Mouse (Mus musculus): ENCODE results near the gene Hoxd9. TPM values are rescaled to one million over a fixed set of nuclear protein-coding genes. Genes with fewer than 3 reads are reported as not detected.

Hoxd9 gene
- total and polyA plus RNA-seq, 2 experiments from 2014 or later = not detected

DNA sequence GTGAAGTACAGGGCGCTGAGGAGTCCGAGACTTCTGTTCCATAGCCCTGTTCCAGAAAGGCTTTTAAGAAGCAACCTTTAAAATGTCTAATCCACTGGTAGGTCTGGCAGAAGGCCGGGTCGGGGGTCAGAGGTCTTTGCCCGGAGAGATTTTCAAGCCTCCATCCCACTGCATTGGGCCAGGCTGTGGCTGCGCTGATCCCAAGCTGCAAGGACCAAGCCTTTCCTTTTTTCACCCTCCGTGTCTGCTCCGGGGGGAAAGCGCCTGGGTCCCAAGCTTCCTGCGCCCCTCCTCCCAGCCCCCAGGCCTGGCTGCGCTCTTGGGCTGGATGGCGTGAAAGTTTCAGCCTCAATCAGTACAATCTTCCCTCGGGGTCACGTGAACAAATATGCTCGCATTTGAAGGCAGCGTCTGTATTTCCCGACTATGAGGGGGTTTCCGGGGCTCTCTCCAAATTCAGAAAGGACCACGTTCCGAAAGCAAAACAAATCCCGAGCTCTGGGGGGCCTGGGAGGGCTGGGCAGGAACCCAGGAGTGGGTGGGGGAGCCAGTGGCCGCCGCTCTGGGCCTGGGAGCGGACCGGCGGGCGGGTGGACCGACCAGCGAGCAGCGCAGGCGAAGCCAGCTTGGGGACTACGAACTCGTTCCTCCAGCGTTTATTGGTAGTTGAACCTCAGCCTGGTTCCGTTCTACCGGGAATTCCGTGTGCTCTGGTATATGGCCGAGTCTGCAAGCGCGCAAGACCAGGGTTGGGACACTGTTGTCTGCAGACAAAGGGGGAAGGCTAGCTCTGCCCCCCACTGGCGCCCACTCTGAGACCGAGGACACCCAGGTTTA, 38.5 kb downstream of the Hoxd9 start:
- no peak for DNase-seq
- no peak overlapping the region for H3K4me3 ChIP-seq (ENCODE audit: low read depth, low read length)
- H3K4me1 ChIP-seq (ENCODE audit: insufficient read depth) = no peaks in the 10 kb centered on the region
- no peaks in the 10 kb centered on the region for H3K36me3 ChIP-seq (ENCODE audit: insufficient read depth)
- no peaks in the 10 kb centered on the region for H3K9me3 ChIP-seq (ENCODE audit: low read length)
- peaks cover 84% of the 10 kb centered on the region for H3K27me3 ChIP-seq (ENCODE audit: insufficient read depth, low read length)
- no peak overlapping the region for H3K9ac ChIP-seq
- no peak overlapping the region for H3K4me2 ChIP-seq (ENCODE audit: low read depth)
- H3K27ac ChIP-seq (ENCODE audit: low read depth, low read length) = no peak overlapping the region
- no peak for TF ChIP-seq CTCF (IDR thresholded peaks at IDR 0.05; ENCODE audit: low read depth)
- WGBS = 1% methylated on average over 42 of the region's 42 CpGs
- no peak for ATAC-seq

DNA sequence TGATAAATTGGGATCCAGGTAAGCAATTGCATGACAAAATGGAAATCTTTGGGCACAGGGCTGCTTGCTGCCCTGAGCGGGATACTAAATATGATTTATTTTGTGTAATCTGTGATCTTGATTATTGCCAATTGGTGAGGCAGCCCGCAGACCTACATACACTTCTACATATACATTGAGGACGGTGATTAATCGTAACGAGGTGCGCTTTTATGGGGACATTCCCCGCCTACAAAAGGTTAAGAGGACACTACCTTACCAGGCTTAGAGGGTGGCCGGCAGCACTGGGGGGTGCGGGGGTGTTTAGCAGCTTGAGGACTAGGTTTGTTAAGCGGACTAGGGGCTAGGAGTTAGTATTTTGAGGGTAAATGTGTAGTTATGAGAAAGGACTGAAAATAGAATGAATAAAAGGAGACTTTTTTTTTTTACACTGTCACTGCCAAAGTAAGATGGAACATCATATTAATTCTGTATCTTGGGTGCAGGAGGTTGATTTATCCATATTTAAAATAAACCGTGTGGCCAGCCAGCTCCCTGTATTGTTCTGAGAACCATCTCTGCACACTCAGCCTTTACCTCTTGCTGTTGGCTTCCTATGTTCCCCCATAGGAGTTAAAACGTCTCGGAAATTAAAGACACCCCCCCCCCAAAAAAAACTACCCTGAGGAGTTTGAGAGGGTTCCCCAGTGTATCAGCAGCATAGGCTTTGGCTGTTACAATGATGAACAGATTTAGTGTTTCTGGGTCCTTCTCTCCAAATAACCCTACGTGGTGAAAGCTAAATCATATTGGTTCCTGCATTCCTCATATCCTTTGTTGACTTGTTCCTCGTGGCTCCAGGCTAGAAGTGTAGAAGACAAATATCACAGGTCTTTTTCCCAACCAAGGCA, 39.4 kb downstream of the Hoxd9 start:
- TF ChIP-seq CTCF (IDR thresholded peaks at IDR 0.05; ENCODE audit: low read depth) = no peak
- Histone ChIP-seq H3K9ac (no peak overlapping the region), H3K27ac (ENCODE audit: low read depth, low read length) (no peak overlapping the region), H3K4me2 (ENCODE audit: low read depth) (no peak overlapping the region), H3K27me3 (ENCODE audit: insufficient read depth, low read length) (peaks cover 85% of the 10 kb centered on the region), H3K4me1 (ENCODE audit: insufficient read depth) (no peaks in the 10 kb centered on the region), H3K36me3 (ENCODE audit: insufficient read depth) (no peaks in the 10 kb centered on the region), H3K9me3 (ENCODE audit: low read length) (no peaks in the 10 kb centered on the region), H3K4me3 (ENCODE audit: low read depth, low read length) (no peak overlapping the region)
- ATAC-seq (no peak), DNase-seq (no peak)
- 3% methylated on average over 15 of the region's 15 CpGs for WGBS

DNA sequence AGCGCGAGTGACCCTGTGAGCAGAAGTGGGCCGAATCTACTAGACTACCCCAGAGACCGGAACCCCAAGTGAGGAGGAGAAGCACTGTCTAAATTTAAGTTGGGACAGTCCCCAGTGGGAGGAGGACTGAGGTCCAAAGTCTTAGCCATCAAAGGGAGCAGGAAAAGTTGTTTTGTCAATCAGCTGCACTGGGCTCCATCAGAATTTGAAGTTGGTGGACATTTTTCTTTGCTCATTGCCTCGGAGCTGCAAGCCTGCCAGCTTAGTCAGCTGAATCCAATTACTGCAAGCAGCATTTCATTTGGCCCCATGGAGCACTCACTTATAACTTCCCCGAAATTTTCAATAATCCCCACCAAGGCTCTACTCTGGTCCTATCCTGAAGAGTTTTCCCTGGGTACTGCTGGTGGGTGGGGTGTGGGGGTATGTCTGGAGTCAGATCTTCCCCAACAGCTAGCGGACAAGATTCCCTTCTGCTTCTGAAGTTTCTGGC, 40.1 kb downstream of the Hoxd9 start:
- Histone ChIP-seq H3K9me3 (ENCODE audit: low read length) (no peaks in the 10 kb centered on the region), H3K4me3 (ENCODE audit: low read depth, low read length) (no peak overlapping the region), H3K9ac (no peak overlapping the region), H3K4me2 (ENCODE audit: low read depth) (no peak overlapping the region), H3K27me3 (ENCODE audit: insufficient read depth, low read length) (peaks cover 85% of the 10 kb centered on the region), H3K36me3 (ENCODE audit: insufficient read depth) (no peaks in the 10 kb centered on the region), H3K27ac (ENCODE audit: low read depth, low read length) (no peak overlapping the region), H3K4me1 (ENCODE audit: insufficient read depth) (no peaks in the 10 kb centered on the region)
- TF ChIP-seq CTCF (IDR thresholded peaks at IDR 0.05; ENCODE audit: low read depth) = no peak
- no peak for DNase-seq
- 3% methylated on average over 7 of the region's 7 CpGs for WGBS
- ATAC-seq = no peak

DNA sequence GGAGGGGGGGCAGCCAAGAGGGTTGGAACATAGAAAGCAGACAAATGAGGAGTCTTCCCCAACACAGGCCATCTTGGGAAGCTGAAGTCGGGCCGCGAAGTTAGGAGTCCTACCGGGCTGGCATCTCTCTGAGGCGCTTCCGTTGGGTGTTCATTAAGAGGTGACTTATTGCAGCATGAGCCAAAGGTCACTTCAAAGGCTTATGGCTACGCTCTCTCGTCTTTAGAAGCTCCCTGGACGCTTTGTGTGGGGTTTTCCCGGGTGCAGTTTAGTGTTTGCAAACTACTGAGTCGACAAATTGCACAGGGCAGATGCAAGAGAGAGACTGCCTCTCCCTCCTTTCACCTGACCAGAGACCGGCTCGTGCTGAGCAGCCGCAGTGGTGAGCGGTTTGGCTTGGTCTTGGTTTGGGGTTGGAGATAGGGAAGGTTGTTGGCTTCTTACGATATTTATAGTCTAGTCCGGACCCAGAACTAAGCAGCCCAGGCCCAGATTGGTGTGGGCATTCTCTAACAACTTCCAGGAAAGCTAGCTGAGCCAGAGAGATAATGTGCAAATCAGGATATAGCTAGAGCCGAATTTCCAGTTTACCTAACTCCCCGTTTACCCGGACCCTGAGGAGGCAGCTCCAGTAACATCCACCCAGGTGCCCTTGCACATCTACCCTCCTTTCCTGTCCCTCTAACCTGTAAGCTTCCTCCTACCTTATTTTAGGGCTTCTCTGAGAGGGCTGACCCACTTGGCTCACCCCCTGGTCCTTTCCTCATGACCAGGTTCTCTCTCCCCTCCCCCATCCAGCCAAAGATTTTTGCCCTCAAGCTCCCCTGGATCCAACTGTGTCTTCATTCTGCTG, 41.3 kb downstream of the Hoxd9 start:
- no peak overlapping the region for H3K27ac ChIP-seq (ENCODE audit: low read depth, low read length)
- peaks cover 85% of the 10 kb centered on the region for H3K27me3 ChIP-seq (ENCODE audit: insufficient read depth, low read length)
- H3K36me3 ChIP-seq (ENCODE audit: insufficient read depth) = no peaks in the 10 kb centered on the region
- H3K9me3 ChIP-seq (ENCODE audit: low read length) = no peaks in the 10 kb centered on the region
- 2% methylated on average over 20 of the region's 20 CpGs for WGBS
- TF ChIP-seq CTCF (IDR thresholded peaks at IDR 0.05; ENCODE audit: low read depth) = no peak
- DNase-seq = no peak
- no peaks in the 10 kb centered on the region for H3K4me1 ChIP-seq (ENCODE audit: insufficient read depth)
- no peak overlapping the region for H3K4me2 ChIP-seq (ENCODE audit: low read depth)
- no peak overlapping the region for H3K9ac ChIP-seq
- ATAC-seq = no peak
- H3K4me3 ChIP-seq (ENCODE audit: low read depth, low read length) = no peak overlapping the region

DNA sequence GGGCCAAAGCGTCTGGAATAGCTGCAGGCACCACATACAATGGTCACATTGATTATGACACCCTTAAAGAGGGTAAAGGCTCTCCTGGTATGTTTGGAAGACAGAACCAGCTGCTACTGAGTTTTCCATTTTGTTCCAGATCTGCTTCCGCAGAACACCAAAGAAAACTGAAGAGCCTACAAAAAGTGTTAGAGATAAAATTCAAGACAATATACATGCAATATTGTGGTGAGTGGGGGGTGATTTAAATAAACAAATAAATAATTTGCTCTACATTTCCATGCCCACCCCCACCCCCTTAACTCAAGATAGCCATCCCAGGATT, 41.9 kb downstream of the Hoxd9 start:
- H3K36me3 ChIP-seq (ENCODE audit: insufficient read depth) = no peaks in the 10 kb centered on the region
- no peaks in the 10 kb centered on the region for H3K4me1 ChIP-seq (ENCODE audit: insufficient read depth)
- H3K27ac ChIP-seq (ENCODE audit: low read depth, low read length) = no peak overlapping the region
- DNase-seq (no peak), ATAC-seq (no peak)
- H3K9me3 ChIP-seq (ENCODE audit: low read length) = no peaks in the 10 kb centered on the region
- no peak overlapping the region for H3K4me3 ChIP-seq (ENCODE audit: low read depth, low read length)
- 5% methylated on average over 2 of the region's 2 CpGs for WGBS
- peaks cover 89% of the 10 kb centered on the region for H3K27me3 ChIP-seq (ENCODE audit: insufficient read depth, low read length)
- TF ChIP-seq CTCF (IDR thresholded peaks at IDR 0.05; ENCODE audit: low read depth) = no peak
- no peak overlapping the region for H3K9ac ChIP-seq
- no peak overlapping the region for H3K4me2 ChIP-seq (ENCODE audit: low read depth)

DNA sequence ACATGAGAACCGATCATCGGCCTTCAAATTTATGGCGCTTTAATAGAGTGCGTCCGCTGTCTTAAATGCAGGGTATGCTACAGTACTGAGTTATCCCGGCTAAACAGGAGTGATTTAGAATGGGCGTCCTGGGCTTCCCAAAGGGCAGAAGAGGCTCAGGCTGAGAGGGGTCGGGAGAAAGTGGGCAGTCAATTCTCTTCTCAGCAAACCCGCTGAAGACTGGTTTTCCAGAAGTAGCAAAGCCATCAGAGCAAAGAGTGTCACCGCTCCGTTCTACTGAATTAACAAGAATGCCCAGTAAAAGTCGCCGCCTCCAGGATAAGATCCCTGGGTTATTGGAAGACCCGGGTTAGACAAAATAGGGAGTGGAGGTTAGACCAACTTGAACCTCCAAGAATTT, 42.3 kb downstream of the Hoxd9 start:
- WGBS = 3% methylated on average over 14 of the region's 14 CpGs
- Histone ChIP-seq H3K27me3 (ENCODE audit: insufficient read depth, low read length) (peaks cover 89% of the 10 kb centered on the region), H3K27ac (ENCODE audit: low read depth, low read length) (no peak overlapping the region), H3K4me3 (ENCODE audit: low read depth, low read length) (no peak overlapping the region), H3K36me3 (ENCODE audit: insufficient read depth) (no peaks in the 10 kb centered on the region), H3K9me3 (ENCODE audit: low read length) (no peaks in the 10 kb centered on the region), H3K9ac (no peak overlapping the region), H3K4me1 (ENCODE audit: insufficient read depth) (no peaks in the 10 kb centered on the region), H3K4me2 (ENCODE audit: low read depth) (no peak overlapping the region)
- no peak for TF ChIP-seq CTCF (IDR thresholded peaks at IDR 0.05; ENCODE audit: low read depth)
- DNase-seq = no peak
- ATAC-seq = no peak

Data from forebrain, postnatal 0 days (tissue).